ENCODE assay signal across 16 mouse cellular contexts in the genomic region with DNA sequence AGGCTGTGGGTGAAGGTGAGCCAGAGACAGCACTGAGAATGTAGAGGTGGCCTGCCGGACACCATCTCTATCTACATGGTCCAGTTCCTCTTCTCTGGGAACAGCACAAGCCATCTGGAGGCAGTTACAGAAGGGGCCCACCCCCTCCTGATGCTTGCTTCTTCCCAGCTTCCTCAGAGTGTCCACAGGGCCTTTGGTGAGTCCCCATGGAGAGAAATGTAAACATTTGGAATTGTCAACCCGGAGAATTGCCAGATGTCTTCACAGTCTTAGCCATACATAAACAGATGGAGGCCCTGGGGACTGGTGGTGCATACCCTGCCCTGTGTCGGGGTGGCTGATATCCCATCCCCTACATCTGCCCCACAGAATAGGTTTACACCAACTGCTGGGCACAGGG.
A peak's percentile ranks its signal among the peaks of the same experiment; 100 is the strongest.
DNase-seq lines count a peak whose midpoint lies in the region; ATAC-seq and TF ChIP-seq lines count a peak whose summit lies in the region.
"Had no signal": no experiment of that assay in that cellular context is flagged by ENCODE, and none has a peak within 500 bp of the region (broad histone marks: within the 10 kb centered on the region; RNA-seq: fewer than 3 reads in every experiment).

No protein-coding gene starts in this region.

- DNase-seq in liver, adult 2 months (ENCODE audit: extremely low read depth, low read depth, low spot score), result peak; percentile 10
- peak; percentile 25 for DNase-seq in embryo, embryonic 11 days
- DNase-seq: cerebellum, adult 18-20 months; gastrocnemius, postnatal 36 days; kidney, adult 8-10 months; layer of hippocampus, adult 9-11 months; right cerebral cortex, postnatal 25 days had no signal

- ATAC-seq in liver, embryonic 12.5 days, result no peak
- 0 out of 2 replicates have a peak, but pooled peaks have one; percentile 20 for ATAC-seq in embryonic facial prominence, embryonic 13.5 days (ENCODE audit: insufficient number of reproducible peaks, insufficient read depth, low FRiP score, low TSS enrichment, low read depth)
- peak; percentile 70 for ATAC-seq in stomach, embryonic 14.5 days (ENCODE audit: insufficient number of reproducible peaks, insufficient read depth, low FRiP score, low read depth)
- ATAC-seq in erythroid progenitor cell, adult 5-6 weeks (replicated peaks; ENCODE audit: low FRiP score, poor library complexity, severe bottlenecking), result no peak
- no peak for ATAC-seq in erythroblast, adult 5-6 weeks (replicated peaks; ENCODE audit: low FRiP score, poor library complexity, severe bottlenecking)
- ATAC-seq: forebrain, embryonic 16.5 days; midbrain, embryonic 15.5 days had no signal

- H3K9ac ChIP-seq in liver, adult 2 months (ENCODE audit: low read depth, low read length), result no peak overlapping the region
- no peak overlapping the region for H3K9ac ChIP-seq in liver, embryonic 12.5 days
- no peak overlapping the region for H3K9ac ChIP-seq in embryonic facial prominence, embryonic 13.5 days
- H3K9ac ChIP-seq in stomach, embryonic 14.5 days (replicated peaks; ENCODE audit: low read depth, low read length), result no peak overlapping the region
- H3K9ac ChIP-seq: heart, embryonic 13.5 days; hindbrain, embryonic 12.5 days; midbrain, embryonic 15.5 days had no signal

- H3K27ac ChIP-seq in liver, adult 2 months (replicated peaks; ENCODE audit: insufficient read depth, low read depth, low read length), result no peak overlapping the region
- H3K27ac ChIP-seq in liver, embryonic 12.5 days, result no peak overlapping the region
- H3K27ac ChIP-seq in embryonic facial prominence, embryonic 13.5 days, result no peak overlapping the region
- peak overlapping the region; percentile 78 for H3K27ac ChIP-seq in stomach, embryonic 14.5 days (ENCODE audit: low read length)
- H3K27ac ChIP-seq: heart, embryonic 13.5 days; hindbrain, embryonic 12.5 days; midbrain, embryonic 15.5 days had no signal

- H3K4me1 ChIP-seq in liver, adult 2 months (ENCODE audit: control insufficient read depth, insufficient read depth, low read length), result no peaks in the 10 kb centered on the region
- no peaks in the 10 kb centered on the region; the same call in 1 of the 2 replicates for H3K4me1 ChIP-seq in liver, embryonic 12.5 days
- H3K4me1 ChIP-seq in embryonic facial prominence, embryonic 13.5 days, result peaks cover 11% of the 10 kb centered on the region
- peaks cover 41% of the 10 kb centered on the region for H3K4me1 ChIP-seq in stomach, embryonic 14.5 days (ENCODE audit: control insufficient read depth, insufficient read depth, low read length)

- H3K79me2 ChIP-seq in liver, adult 2 months (ENCODE audit: control insufficient read depth, insufficient read depth, low read length), result no peaks in the 10 kb centered on the region

- no peaks in the 10 kb centered on the region for H3K9me3 ChIP-seq in liver, embryonic 12.5 days (replicated peaks)
- H3K9me3 ChIP-seq in embryonic facial prominence, embryonic 13.5 days, result no peaks in the 10 kb centered on the region
- no peaks in the 10 kb centered on the region for H3K9me3 ChIP-seq in stomach, embryonic 14.5 days (ENCODE audit: control insufficient read depth, low read depth, low read length)
- H3K9me3 ChIP-seq: heart, embryonic 13.5 days; hindbrain, embryonic 12.5 days; midbrain, embryonic 15.5 days had no signal

- TF ChIP-seq CTCF in liver, adult 2 months (IDR thresholded peaks at IDR 0.05; ENCODE audit: low read depth, low read length), result no peak

- H3K4me3 ChIP-seq in liver, adult 2 months (ENCODE audit: insufficient read depth, low read depth, low read length), result no peak overlapping the region
- no peak overlapping the region for H3K4me3 ChIP-seq in liver, embryonic 12.5 days
- H3K4me3 ChIP-seq in embryonic facial prominence, embryonic 13.5 days, result no peak overlapping the region
- H3K4me3 ChIP-seq in stomach, embryonic 14.5 days (ENCODE audit: low read depth, low read length), result no peak overlapping the region
- H3K4me3 ChIP-seq: heart, embryonic 13.5 days; hindbrain, embryonic 12.5 days; midbrain, embryonic 15.5 days had no signal

- no peak for TF ChIP-seq POLR2A in liver, adult 2 months (IDR thresholded peaks at IDR 0.05; ENCODE audit: extremely low read depth, insufficient read depth, low read length)

- H3K4me2 ChIP-seq in liver, embryonic 12.5 days, result no peak overlapping the region
- no peak overlapping the region for H3K4me2 ChIP-seq in embryonic facial prominence, embryonic 13.5 days
- no peak overlapping the region for H3K4me2 ChIP-seq in stomach, embryonic 14.5 days (replicated peaks; ENCODE audit: low read depth, low read length)
- H3K4me2 ChIP-seq: heart, embryonic 13.5 days; hindbrain, embryonic 12.5 days; midbrain, embryonic 15.5 days had no signal

- no peaks in the 10 kb centered on the region for H3K36me3 ChIP-seq in liver, adult 2 months (ENCODE audit: control insufficient read depth, insufficient read depth, low read length)
- no peaks in the 10 kb centered on the region for H3K36me3 ChIP-seq in liver, embryonic 12.5 days
- H3K36me3 ChIP-seq in embryonic facial prominence, embryonic 13.5 days, result peaks cover 92% of the 10 kb centered on the region
- peaks cover 44% of the 10 kb centered on the region for H3K36me3 ChIP-seq in stomach, embryonic 14.5 days (ENCODE audit: control insufficient read depth, insufficient read depth, low read length)
- H3K36me3 ChIP-seq: midbrain, embryonic 15.5 days had no signal

- no peaks in the 10 kb centered on the region for H3K27me3 ChIP-seq in liver, adult 2 months (ENCODE audit: control insufficient read depth, insufficient read depth, low read length)
- peaks cover 19% of the 10 kb centered on the region for H3K27me3 ChIP-seq in liver, embryonic 12.5 days (replicated peaks)
- no peaks in the 10 kb centered on the region for H3K27me3 ChIP-seq in embryonic facial prominence, embryonic 13.5 days
- no peaks in the 10 kb centered on the region for H3K27me3 ChIP-seq in stomach, embryonic 14.5 days (ENCODE audit: control insufficient read depth, insufficient read depth, low read length)
- H3K27me3 ChIP-seq: heart, embryonic 13.5 days; hindbrain, embryonic 12.5 days; midbrain, embryonic 15.5 days had no signal

- WGBS in liver, adult 2 months, result 49% methylated on average over 3 of the region's 3 CpGs
- 43% methylated on average over 3 of the region's 3 CpGs for WGBS in liver, embryonic 12.5 days (ENCODE audit: insufficient replicate concordance)
- 31% methylated on average over 3 of the region's 3 CpGs for WGBS in embryonic facial prominence, embryonic 13.5 days
- WGBS in stomach, embryonic 14.5 days, result 21% methylated on average over 3 of the region's 3 CpGs

Comparison
In these comparisons a context has a peak if more than half of its experiments do, and no peak if none do; other contexts are left out.
1. ATAC-seq: peak in embryonic facial prominence, embryonic 13.5 days (single experiment) and stomach, embryonic 14.5 days (single experiment); none in liver, embryonic 12.5 days (single experiment), erythroid progenitor cell, adult 5-6 weeks (single experiment) and erythroblast, adult 5-6 weeks (single experiment).